Mouse (Mus musculus): ENCODE measurements around the gene Shroom3. TPM values are rescaled to one million over a fixed set of nuclear protein-coding genes. Genes with fewer than 3 reads are reported as not detected.

Gene Shroom3
- polyA plus RNA-seq, 1 experiment from 2014 or later, result 2.1 TPM

- no peaks in the 10 kb centered on the region for H3K9me3 ChIP-seq
- H3K27ac ChIP-seq, result no peak overlapping the region
- peaks cover 14% of the 10 kb centered on the region for H3K4me1 ChIP-seq
- H3K27me3 ChIP-seq, result no peaks in the 10 kb centered on the region
- 45% methylated on average over 11 of the region's 11 CpGs for WGBS
- H3K4me3 ChIP-seq, result no peak overlapping the region
- ATAC-seq (ENCODE audit: insufficient number of reproducible peaks, insufficient read depth, low FRiP score, low TSS enrichment, low read depth), result no peak
- H3K4me2 ChIP-seq, result no peak overlapping the region
- no peaks in the 10 kb centered on the region for H3K36me3 ChIP-seq
- H3K9ac ChIP-seq, result no peak overlapping the region
These were observed 18.5 kb downstream of the Shroom3 start for GRCm38 (mm10) chr5:92701750-92702149.

- Histone ChIP-seq H3K4me1 (peaks cover 6% of the 10 kb centered on the region), H3K27ac (no peak overlapping the region), H3K4me2 (no peak overlapping the region), H3K9me3 (no peaks in the 10 kb centered on the region), H3K4me3 (no peak overlapping the region), H3K27me3 (no peaks in the 10 kb centered on the region), H3K36me3 (no peaks in the 10 kb centered on the region), H3K9ac (no peak overlapping the region)
- ATAC-seq (ENCODE audit: insufficient number of reproducible peaks, insufficient read depth, low FRiP score, low TSS enrichment, low read depth), result no peak
- 85% methylated on average over 8 of the region's 8 CpGs for WGBS
These were observed 20.4 kb downstream of the Shroom3 start for GRCm38 (mm10) chr5:92703671-92704070.

- Histone ChIP-seq H3K9ac (no peak overlapping the region), H3K9me3 (no peaks in the 10 kb centered on the region), H3K4me3 (no peak overlapping the region), H3K36me3 (no peaks in the 10 kb centered on the region), H3K27ac (no peak overlapping the region), H3K4me1 (no peaks in the 10 kb centered on the region), H3K4me2 (no peak overlapping the region), H3K27me3 (no peaks in the 10 kb centered on the region)
- no peak for ATAC-seq (ENCODE audit: insufficient number of reproducible peaks, insufficient read depth, low FRiP score, low TSS enrichment, low read depth)
- 59% methylated on average over 7 of the region's 7 CpGs for whole genome bisulfite sequencing
These were observed 24.8 kb downstream of the Shroom3 start for GRCm38 (mm10) chr5:92707921-92708491.

GRCm38 (mm10) chr5:92710779-92711178 lies 27.5 kb downstream of the Shroom3 start:
- Histone ChIP-seq H3K9ac (no peak overlapping the region), H3K4me2 (no peak overlapping the region), H3K9me3 (no peaks in the 10 kb centered on the region), H3K4me1 (no peaks in the 10 kb centered on the region), H3K36me3 (no peaks in the 10 kb centered on the region), H3K4me3 (no peak overlapping the region), H3K27ac (no peak overlapping the region), H3K27me3 (no peaks in the 10 kb centered on the region)
- ATAC-seq (ENCODE audit: insufficient number of reproducible peaks, insufficient read depth, low FRiP score, low TSS enrichment, low read depth), result no peak
- 65% methylated on average over 8 of the region's 8 CpGs for WGBS

DNA sequence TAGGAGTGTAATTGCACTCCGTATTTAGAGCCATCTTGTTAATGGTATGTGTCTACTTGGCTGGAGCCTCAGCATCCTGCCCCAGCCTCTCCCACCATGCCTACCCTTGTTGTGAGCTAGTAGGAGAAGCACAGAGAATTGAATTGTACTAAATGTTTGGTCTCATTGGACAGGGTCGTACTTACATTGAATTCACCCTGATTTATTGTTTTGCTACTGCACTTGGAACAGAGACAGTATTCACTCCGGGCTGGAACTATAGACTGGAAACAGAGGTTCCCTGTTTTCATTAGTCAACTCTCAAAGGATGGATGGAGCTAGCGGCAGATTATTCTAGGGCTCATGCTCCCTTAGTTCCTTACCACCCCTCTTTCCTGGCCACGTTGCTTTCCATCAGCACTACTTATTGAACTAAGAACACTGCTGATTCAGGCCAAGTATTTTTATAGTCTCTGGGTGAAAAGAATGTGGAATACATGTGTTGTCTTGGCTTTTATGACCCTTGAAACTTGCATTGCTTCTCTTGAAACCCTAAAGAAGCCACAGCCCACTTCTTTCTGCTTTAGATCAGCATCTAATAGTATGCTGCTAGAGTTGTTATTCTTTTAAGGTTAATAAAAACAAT lies 28.5 kb downstream of the Shroom3 start:
- H3K4me1 ChIP-seq, result no peaks in the 10 kb centered on the region
- no peaks in the 10 kb centered on the region for H3K27me3 ChIP-seq
- H3K27ac ChIP-seq, result no peak overlapping the region
- no peak overlapping the region for H3K9ac ChIP-seq
- WGBS, result 67% methylated on average over 5 of the region's 5 CpGs
- H3K36me3 ChIP-seq, result no peaks in the 10 kb centered on the region
- H3K4me3 ChIP-seq, result no peak overlapping the region
- no peak for ATAC-seq (ENCODE audit: insufficient number of reproducible peaks, insufficient read depth, low FRiP score, low TSS enrichment, low read depth)
- H3K9me3 ChIP-seq, result no peaks in the 10 kb centered on the region
- H3K4me2 ChIP-seq, result no peak overlapping the region

DNA sequence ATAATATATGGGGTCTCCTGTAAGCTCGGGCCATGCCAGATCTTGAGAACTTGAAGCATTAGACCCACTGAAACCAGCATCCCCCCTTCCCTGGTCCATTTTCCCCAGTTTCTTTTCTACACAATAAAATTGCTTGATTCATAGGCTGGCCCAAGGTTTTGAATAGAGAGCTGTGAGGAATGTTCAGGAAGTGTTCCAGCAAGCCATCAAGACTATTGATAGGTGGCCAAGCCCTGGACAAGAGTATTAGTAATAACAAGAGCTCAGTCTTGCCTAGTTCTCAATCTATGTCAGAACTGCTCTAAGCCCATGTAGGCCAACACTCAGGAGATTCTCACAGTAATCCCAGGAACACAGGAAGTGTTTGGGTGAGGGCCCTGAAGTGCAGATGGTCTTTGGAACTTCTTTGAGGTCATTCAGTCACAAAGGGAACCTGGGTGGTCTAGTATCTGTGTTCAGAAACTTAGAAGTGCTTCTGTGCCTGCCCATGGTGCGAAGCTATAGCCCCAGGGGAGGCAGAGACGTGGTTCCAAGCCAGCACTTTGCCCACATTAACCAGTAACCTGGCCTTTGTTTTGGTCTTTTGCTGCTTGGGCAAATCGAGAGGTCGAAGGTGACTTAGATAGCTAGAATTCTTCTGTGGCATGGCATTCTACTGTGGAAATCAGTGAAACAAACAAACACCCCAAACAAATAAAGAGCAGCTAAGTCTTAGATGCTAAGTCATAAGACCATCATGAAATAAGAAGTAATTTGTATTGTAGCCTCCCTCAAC lies 29.6 kb downstream of the Shroom3 start:
- ATAC-seq (ENCODE audit: insufficient number of reproducible peaks, insufficient read depth, low FRiP score, low TSS enrichment, low read depth), result no peak
- 69% methylated on average over 5 of the region's 5 CpGs for WGBS
- Histone ChIP-seq H3K9me3 (no peaks in the 10 kb centered on the region), H3K27ac (no peak overlapping the region), H3K4me1 (no peaks in the 10 kb centered on the region), H3K4me2 (no peak overlapping the region), H3K27me3 (no peaks in the 10 kb centered on the region), H3K4me3 (no peak overlapping the region), H3K36me3 (no peaks in the 10 kb centered on the region), H3K9ac (no peak overlapping the region)

DNA sequence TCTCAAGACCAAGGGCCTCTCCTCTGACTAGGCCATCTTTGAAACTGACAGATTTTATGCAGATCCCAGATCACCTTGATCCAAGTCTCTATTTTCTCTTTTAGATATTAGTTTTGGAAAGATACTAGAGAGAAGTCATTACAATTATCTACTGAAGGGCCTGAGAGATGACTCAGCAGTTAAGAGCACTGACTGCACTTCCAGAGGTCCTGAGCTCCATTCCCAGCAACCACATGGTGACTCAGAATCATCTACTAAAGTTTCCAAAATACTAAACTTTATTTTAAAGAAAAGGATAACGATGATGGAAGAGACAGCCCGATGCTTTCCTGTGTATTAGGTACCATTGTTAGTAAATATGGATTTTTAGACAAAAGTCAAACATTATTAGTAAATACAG lies 31.7 kb downstream of the Shroom3 start:
- 91% methylated on average over 2 of the region's 2 CpGs for whole genome bisulfite sequencing
- no peak overlapping the region for H3K4me3 ChIP-seq
- no peak overlapping the region for H3K9ac ChIP-seq

DNA sequence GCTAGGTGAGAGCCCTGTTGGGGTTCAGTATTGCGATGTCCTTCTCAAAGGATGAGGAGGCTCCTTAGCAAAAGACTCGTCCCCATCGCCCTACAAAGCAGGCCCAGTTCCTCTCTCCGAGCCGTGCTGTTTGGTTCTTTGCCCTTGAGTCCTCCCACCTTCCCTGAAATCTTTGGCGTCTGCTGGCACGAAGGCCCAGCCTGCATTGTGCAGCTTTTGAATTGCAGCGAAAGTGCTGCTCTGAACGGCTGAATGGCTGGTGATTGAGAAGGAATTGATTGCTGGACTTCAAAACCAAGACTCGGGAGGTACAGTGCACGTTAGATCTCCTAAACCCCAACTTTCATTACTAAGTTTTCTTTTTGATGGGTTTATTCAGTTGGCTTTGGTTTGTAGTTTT lies 32.1 kb downstream of the Shroom3 start:
- no peaks in the 10 kb centered on the region for H3K36me3 ChIP-seq
- WGBS, result 71% methylated on average over 11 of the region's 11 CpGs

More for the DNA sequence above, 31.7 kb downstream of the Shroom3 start:
- Histone ChIP-seq H3K36me3 (no peaks in the 10 kb centered on the region), H3K9me3 (no peaks in the 10 kb centered on the region), H3K4me2 (no peak overlapping the region), H3K4me1 (no peaks in the 10 kb centered on the region), H3K27ac (no peak overlapping the region), H3K27me3 (no peaks in the 10 kb centered on the region)
- ATAC-seq (ENCODE audit: insufficient number of reproducible peaks, insufficient read depth, low FRiP score, low TSS enrichment, low read depth), result no peak

DNA sequence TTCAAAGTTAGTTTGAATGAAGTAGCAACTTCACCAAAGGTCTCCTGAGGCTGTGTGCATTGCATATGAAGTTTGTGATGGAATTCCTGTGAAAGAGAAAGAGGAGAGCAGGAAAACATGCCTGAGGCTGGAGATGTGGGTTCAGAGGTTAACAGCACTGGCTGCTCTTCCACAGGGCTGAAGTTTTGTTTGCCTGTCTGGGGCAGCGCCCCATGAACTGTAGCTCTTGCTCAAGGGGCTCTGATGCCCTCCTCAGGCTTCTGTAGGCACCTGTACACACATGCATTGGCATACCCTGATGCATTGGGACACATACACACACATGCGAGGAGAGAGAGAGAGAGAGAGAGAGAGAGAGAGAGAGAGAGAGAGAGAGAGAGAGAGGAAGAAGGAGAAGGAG lies 32.7 kb downstream of the Shroom3 start:
- no peak overlapping the region for H3K27ac ChIP-seq
- H3K4me1 ChIP-seq, result no peaks in the 10 kb centered on the region
- ATAC-seq (ENCODE audit: insufficient number of reproducible peaks, insufficient read depth, low FRiP score, low TSS enrichment, low read depth), result no peak
- no peak overlapping the region for H3K4me3 ChIP-seq
- no peaks in the 10 kb centered on the region for H3K9me3 ChIP-seq
- H3K9ac ChIP-seq, result no peak overlapping the region
- H3K36me3 ChIP-seq, result no peaks in the 10 kb centered on the region
- H3K27me3 ChIP-seq, result no peaks in the 10 kb centered on the region
- WGBS, result 70% methylated on average over 2 of the region's 2 CpGs
- no peak overlapping the region for H3K4me2 ChIP-seq

More for the DNA sequence above, 32.1 kb downstream of the Shroom3 start:
- no peak overlapping the region for H3K4me3 ChIP-seq
- H3K27me3 ChIP-seq, result no peaks in the 10 kb centered on the region
- no peaks in the 10 kb centered on the region for H3K4me1 ChIP-seq
- no peaks in the 10 kb centered on the region for H3K9me3 ChIP-seq
- no peak overlapping the region for H3K27ac ChIP-seq
- H3K9ac ChIP-seq, result no peak overlapping the region
- H3K4me2 ChIP-seq, result no peak overlapping the region
- ATAC-seq (ENCODE audit: insufficient number of reproducible peaks, insufficient read depth, low FRiP score, low TSS enrichment, low read depth), result no peak

DNA sequence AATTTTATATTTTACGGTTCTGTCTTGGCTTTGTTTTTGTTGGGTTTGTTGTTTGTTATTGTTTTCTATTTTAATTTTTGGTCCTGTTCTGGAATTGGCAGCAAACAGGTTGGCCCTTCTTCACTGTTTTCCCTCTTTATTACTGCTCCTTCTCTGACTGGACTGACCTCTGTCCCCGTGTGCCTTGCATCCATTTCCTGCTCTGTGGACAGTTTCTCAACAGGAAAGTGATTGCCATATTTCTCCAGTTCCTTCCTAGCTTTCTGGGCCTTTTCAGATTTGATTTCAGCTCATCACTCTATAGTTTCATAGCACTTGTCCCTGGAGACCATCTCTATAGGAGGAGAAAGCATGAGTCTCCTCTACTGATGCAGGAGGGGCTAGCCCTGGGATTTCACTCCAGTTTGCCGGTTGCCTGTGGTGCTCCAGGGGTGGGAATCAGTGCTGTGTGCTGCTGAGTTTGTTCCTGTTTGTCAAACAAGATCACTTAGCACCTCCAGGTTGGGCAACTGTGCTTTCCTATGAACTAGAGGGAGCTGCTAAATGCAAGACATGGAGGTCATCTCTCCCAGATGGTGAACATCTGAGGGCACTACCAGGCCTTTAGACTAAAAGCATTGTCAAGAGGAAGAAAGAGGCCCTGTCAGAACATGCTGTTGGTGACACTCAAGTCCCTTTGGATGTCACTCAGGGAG lies 34.6 kb downstream of the Shroom3 start:
- no peak overlapping the region for H3K9ac ChIP-seq
- WGBS, result 63% methylated on average over 3 of the region's 3 CpGs
- no peaks in the 10 kb centered on the region for H3K36me3 ChIP-seq
- no peak overlapping the region for H3K4me2 ChIP-seq
- H3K4me1 ChIP-seq, result no peaks in the 10 kb centered on the region
- no peaks in the 10 kb centered on the region for H3K9me3 ChIP-seq
- no peak for ATAC-seq (ENCODE audit: insufficient number of reproducible peaks, insufficient read depth, low FRiP score, low TSS enrichment, low read depth)
- no peaks in the 10 kb centered on the region for H3K27me3 ChIP-seq
- H3K27ac ChIP-seq, result no peak overlapping the region
- H3K4me3 ChIP-seq, result no peak overlapping the region

GRCm38 (mm10) chr5:92718856-92719255 lies 35.6 kb downstream of the Shroom3 start:
- no peak overlapping the region for H3K4me2 ChIP-seq
- H3K4me3 ChIP-seq, result no peak overlapping the region
- no peaks in the 10 kb centered on the region for H3K4me1 ChIP-seq
- no peaks in the 10 kb centered on the region for H3K36me3 ChIP-seq
- no peak for ATAC-seq (ENCODE audit: insufficient number of reproducible peaks, insufficient read depth, low FRiP score, low TSS enrichment, low read depth)
- no peak overlapping the region for H3K9ac ChIP-seq
- 51% methylated on average over 2 of the region's 3 CpGs for WGBS
- H3K27ac ChIP-seq, result no peak overlapping the region
- no peaks in the 10 kb centered on the region for H3K9me3 ChIP-seq
- no peaks in the 10 kb centered on the region for H3K27me3 ChIP-seq
